Mouse (Mus musculus) cerebellum, postnatal 25 days (tissue): ENCODE data around the gene Klb.

ENCODE experiments used
- DNase-seq, 2 experiments: peaks; one replicate each; pipeline ENCODE4 v3.0.0; 2021; ENCODE audit warnings: mixed read lengths in 2 of 2

Gene Klb

DNA sequence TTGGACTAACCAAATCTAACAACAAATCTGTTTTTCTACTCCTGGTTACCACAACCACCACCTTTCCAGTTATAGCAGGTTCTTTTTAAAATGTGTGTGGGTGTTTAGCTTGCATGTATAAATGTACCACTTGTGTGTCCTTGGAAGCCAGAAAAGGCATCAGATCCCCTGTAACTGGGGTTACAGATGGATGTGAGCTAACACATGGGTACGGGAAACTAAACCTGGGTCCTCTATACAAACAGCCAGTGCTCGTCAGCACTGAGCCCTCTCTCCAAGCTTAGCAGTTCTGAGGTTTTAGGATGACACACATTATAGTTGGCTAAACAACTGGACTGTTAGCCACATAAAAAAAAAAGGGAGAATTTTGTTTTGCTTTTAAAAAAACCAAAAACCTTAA is 37.6 kb downstream of the Klb start:
- no peak for DNase-seq

DNA sequence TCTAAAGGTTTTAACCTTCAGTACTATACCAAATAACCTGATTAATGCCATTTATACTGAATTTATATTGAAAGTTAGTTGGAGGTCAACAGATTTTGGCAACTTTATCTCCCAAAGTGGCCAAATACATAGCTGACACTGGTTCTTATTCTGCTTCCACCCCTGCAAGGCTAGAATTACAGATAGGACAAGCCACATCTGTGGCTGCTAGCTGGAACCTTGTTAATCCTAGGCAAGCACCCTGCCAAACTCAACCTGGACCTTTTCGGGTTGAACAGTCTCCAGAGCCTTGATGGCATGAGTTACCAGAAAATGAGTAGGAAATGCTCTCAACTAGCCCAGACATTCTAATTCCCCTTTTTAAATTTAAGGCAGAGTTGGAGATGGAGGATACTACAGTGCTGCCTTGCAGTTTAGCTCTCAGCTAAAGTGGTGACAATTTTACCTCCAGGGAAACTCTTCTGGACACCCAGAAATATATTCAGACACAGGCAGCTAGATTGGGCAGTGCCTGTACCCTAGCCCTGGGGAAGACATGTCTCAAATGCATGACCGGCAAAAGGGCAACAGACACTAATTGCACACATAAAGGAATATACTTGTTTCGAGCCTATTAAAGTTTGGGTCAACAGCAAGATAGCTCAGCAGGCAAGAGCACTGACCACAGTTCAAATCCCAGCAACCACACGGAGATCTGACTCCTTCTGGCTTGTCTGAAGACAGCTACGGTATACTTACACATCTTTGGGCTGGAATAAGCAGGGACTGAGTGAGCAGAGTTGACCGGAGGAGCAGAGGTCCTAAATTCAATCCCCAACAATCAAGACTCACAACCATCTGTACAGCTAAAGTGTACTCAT is 39.1 kb downstream of the Klb start:
- no peak for DNase-seq

DNA sequence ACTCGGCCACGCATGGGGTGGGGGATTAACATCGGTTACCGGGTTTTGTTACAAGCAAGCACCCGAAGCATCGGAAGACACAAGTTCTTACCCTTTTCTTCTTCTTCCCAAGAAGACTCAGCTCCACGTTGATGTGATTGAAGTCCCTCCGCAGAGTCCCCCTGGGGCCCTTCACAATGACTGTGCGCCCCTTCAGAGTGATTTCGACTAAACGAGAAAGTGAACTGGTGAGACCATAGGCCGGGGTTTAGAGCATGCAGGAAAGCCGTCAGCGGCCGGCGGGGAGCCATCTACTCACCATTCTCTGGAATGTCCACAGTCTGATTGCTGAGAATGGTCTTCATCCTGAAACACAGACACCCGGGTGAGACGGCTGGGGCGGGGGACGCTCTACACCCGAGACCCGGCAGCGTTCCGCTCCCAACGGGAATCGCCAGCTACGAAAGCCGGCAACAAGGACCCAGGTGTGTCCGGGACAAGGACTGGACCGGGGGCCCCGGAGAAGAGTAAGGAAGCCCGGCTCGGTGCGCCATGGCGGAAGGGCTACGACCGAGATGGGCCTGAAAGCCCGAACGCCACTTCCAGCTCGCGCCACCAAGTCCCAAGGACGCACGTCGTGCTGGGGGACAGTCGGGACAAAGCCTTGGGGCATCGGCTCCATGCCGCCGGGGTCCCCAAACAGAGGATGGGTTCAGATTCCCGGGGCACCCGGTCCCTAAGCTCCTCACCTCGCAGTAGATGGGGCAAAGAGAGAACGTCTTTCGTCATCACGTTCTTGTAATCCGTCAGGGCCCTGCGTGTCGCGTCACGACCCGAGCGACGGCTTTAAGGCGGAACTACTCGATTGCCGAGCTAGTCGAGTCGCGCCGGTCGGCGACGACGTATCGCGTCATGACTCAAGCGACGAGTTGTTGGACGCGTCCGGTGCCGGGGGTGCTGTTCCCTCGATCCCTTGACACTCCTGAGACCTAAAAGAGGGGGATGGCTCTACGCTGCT is 42.8 kb downstream of the Klb start, which contains the start of the genes Rpl9 and Lias:
Rpl9 (minus strand) TSS at position 797 of the 997 bp plus-strand sequence.
Lias (plus strand) TSS at position 850 of the 997 bp plus-strand sequence.
- peak; percentile 99 for DNase-seq

DNA sequence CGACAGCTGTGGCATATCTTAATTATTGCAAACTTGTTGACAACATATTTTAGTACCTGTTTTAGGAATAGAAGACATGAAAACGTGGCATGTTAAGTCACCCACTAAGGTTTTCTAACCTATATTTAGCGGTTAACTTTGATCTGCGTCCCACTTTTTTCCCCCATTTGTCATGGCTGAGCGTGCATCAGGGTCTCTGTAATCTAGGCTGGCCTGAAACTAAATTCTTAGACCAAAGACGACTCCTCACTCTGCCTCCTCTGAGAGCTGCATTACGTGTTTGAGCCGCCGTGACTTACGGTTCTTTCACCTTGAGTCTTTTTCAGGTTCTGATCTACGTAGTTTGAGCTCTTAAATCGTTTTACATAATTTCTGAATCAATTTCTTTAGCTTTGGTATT is 43.6 kb downstream of the Klb start:
- DNase-seq: no peak

DNA sequence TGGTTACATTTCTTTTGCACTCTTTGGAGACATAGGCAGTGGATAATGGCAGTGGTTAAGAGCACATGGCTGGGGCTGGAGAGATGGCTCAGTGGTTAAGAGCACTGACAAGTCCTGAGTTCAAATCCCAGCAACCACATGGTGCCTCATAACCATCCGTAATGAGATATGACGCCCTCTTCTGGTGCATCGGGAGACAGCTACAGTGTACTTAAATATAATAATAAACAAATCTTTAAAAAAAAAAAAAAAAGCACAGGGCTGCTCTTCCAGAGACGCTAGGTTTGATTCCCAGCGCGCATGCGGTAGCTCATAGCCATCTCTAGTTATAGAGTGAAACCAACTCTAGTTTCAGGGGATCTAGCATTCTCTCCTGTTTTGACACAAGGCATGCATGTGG is 46.3 kb downstream of the Klb start:
- no peak for DNase-seq

DNA sequence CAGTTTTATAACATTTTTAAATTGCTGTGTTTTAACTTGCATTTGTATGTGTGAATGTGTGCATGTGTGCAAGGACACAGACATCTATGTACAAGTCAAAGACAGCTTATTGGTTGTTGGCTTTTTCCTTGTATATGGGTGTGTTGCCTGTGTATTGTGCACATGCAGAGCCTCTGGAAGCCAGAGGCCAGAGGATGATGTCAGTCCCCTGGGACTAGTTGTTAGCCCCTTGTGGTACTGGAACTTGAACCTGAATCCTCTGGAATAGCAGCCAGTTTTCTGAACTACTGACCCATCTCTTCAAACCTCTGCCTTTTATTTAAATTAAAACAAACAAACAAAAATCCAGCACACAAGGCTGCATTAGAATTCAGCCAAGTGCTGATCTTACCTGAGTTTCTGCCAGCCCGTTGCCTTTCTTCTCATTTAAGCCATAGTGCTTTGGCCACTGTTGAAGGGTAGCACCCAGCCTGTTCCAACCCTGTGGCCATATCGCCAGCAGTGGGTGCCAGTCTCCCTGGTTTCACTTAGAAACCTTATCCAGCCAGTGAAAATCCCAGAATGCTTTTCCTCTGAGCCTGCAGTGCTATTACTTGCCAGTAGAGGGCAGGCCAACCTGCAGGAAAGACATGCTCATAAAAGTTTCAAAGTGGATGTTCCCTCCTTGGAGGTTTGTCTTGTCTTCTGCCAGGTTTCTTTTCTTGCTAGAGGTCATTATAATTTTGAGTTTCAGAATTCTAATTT is 53.3 kb downstream of the Klb start:
- DNase-seq: peak; percentile 84 to 89

DNA sequence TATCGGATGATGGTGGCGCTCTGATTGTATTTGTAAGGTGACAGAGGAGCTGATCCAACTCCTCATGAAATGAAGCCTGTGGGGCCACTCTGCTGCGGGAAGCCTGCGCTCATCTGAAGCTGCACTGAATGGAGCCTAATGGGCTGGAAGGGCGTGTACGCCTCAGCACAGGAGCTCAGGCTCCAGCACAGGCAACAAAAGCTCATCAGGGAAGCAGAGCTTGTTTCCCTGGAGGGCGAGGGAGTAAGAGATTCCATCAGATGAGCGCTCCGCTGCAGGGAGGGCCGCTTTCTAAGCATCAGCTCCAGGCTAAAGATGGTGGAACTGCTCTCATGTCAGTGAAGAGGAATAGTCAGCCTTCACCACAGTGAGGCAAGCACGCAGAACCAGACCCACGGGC is 59.9 kb downstream of the Klb start:
- DNase-seq: no peak

DNA sequence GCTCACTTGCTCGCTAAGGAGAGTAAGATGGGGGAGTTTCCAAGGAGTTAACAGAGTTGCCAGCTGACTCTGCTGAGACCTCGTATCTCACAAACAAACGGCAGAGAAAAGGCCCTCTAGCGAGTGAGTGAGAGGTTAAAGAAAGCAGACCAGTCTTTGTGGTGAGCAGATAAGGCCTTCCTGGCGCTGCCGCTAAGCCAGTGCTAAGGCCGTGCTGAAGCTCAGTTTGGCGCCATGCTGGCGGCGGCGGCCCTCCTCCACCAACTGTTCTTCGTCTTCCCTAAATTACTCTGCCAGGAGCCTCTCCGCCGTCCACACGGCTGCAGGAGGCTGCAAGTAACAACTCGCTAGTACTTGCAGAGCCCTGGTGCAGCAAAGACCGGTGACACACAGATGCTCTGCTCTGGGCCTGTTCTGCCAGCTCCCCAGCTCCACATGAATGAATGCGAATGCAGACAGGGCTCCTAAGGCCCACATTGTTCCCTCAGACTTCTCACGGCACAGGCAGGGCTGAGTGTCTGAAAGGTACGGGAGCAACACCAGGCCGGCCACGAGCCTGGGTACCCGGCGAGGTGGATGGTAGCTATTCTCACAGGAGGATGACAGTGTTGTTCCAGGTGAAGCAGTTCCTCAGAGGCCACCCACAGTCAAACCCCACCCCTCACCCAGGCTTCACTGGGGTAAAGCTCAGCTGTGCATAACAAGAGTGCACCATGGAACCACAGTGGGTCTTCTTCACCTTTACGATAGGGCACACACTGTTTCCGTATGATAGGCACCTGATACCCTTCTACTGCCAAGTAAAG is 67.7 kb downstream of the Klb start:
- DNase-seq: peak in 1 of 2 experiments; percentile 31

DNA sequence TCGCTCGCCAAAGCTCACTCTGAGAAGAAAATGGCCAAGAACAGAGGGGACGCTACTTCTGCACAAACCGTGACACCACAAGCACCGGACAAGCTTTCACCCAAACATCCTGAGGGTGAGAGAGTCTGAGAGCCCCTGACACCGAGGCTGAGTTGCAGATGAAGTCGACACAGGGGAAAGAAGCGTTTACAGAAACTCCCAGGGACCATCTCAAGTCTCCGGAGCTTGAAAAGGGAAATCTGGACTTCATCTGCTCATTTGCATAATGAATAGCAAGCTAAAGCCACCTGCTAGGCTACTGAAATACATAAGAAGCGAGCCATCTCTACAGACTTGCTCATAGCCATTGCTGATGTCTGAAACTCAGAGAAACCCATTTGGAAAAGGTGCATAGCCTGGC is 71.0 kb downstream of the Klb start:
- DNase-seq: no peak

DNA sequence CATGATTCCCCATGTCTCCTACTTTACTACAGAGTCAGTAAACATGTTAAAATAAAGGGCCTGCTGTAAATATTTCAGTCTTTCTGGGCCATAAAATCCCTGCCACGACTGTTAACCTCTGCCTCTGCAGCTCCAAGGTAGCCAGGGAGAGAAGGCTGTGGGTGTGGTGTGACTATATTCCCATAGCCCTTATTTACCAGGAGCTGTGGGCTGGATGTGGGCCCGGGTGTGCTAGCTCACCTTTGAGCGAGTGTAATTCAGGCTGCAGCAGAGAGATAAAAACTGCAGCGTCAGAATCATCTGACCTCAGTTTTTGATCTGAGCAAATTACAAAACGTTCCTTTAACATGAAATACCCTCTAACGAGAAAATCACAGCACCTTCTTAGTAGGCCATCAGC is 72.7 kb downstream of the Klb start:
- no peak for DNase-seq

DNA sequence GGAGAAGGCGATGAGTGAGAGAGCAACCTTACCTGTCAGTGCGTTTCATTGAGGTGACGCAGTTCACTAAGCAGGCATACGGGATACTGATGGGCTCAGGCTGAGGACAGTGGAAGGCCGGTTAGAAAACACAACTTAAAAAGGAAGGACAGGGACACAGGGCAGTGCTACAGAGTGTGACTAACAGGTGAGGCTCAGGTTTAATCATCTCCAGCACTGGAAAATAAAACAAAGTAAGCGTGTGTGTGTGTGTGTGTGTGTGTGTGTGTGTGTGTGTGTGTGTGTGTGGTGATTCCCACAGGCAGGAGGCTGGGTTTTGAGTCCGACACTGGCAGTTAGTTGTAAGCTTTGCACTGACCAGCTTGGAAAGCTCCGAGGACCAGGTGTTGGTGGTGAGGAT is 74.7 kb downstream of the Klb start:
- no peak for DNase-seq

DNA sequence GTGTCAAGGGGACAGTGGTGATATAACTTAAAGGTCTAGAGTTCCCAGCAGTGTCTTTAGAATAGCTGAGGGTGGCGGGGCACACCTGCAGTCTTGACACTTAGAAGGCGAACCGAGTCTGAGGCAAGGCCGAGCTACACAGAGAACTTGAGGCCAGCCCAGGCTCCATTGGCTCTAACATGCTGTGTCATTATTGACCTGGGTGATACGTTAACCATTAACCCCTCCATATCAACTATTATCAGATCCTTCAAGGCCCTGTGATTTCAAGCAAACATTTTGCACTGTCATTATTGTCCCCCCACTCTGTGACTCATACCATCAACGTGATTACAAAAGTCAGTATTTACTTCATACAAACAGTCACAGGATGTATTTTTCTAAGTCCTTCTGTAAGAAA is 76.1 kb downstream of the Klb start:
- no peak for DNase-seq

DNA sequence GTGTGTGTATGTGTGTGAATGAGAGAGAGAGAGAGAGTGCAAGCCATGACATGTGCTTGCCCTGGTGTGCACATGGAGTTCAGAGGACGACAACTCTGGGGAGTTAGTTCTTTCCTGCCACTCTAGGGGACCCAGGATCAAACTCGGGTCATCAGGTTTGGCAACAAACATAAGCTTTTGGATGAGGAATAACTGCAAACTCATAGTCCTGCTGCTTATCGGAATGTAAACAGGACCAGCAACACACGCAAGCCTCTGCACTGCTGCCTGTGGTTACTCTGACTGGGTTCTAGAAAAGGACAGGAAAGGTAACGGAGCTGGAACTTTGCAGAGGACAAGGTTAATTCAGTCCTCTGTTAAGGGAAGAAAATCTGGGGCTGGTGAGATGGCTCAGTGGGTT is 77.1 kb downstream of the Klb start:
- DNase-seq: no peak

DNA sequence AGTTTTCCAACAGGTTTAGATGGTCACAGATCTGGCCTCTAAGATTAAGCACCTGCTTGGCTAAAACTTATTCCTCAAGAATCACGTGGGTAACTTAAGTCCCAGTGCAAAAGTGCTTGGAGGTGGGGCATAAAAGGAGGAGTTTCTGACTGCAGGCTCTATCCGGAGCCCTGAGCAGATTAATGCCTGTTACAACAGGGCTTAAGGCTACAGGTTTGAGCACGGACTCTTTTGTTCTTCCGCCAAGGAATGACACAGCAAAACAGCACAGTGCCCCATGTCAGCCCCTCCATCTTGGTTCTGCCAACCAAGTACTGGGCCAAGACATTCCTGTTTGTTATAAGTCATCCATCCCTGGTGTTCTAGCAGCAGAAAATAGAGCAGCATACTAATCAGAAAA is 80.2 kb downstream of the Klb start:
- DNase-seq: no peak

DNA sequence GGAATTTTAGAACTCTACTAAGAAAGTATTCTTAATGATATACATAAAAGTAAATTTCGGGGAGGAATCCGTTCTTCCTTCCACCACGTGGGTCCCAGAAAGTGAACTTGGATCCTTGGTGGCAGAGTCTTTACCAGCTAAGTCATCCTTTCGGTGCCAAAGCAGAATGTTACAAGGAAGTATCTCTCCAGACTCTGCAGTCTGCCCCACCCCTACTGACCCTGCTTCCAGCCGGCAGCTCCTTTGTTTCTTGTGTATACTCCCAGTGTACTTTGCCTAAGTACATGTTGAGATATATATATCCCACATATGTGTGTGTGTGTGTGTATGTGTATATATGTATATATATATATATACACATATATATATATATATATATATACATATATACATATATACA is 81.3 kb downstream of the Klb start:
- no peak for DNase-seq
